ENCODE assay signal across 17 mouse cellular contexts in genomic region chr4:152253183-152253759, GRCm38 (mm10). TPM values are rescaled to one million over a fixed set of nuclear protein-coding genes. Genes with fewer than 3 reads are reported as not detected.
DNase-seq lines count a peak whose midpoint lies in the region; ATAC-seq and TF ChIP-seq lines count a peak whose summit lies in the region.
"Had no signal": no experiment of that assay in that cellular context is flagged by ENCODE, and none has a peak within 500 bp of the region (broad histone marks: within the 10 kb centered on the region; RNA-seq: fewer than 3 reads in every experiment).

No protein-coding gene starts in this region.

- H3K9me3 ChIP-seq in hindbrain, embryonic 12.5 days (replicated peaks): no peaks in the 10 kb centered on the region
- H3K9me3 ChIP-seq in hindbrain, postnatal 0 days (ENCODE audit: low read length): no peaks in the 10 kb centered on the region
- H3K9me3 ChIP-seq in lung, postnatal 0 days (ENCODE audit: low read length): no peaks in the 10 kb centered on the region
- H3K9me3 ChIP-seq: lung, embryonic 15.5 days had no signal

- intact Hi-C loops in gastrocnemius, adult 2 months (cut with DNase I): no loop called here
- intact Hi-C loops in gastrocnemius, postnatal 36 days (cut with DNase I): no loop called here
- intact Hi-C loops in left cerebral cortex, postnatal 25 days (cut with DNase I): no loop called here

- peak overlapping the region; percentile 23; the same call in 1 of the 2 replicates for H3K9ac ChIP-seq in hindbrain, embryonic 12.5 days
- H3K9ac ChIP-seq in hindbrain, postnatal 0 days (replicated peaks; ENCODE audit: low read length): no peak overlapping the region
- no peak overlapping the region for H3K9ac ChIP-seq in lung, postnatal 0 days (replicated peaks; ENCODE audit: low read depth)
- H3K9ac ChIP-seq: lung, embryonic 15.5 days had no signal

- TF ChIP-seq EP300 in lung, postnatal 0 days (IDR thresholded peaks at IDR 0.05): no peak

- H3K4me3 ChIP-seq in gastrocnemius, adult 2 months: no peak overlapping the region
- no peak overlapping the region for H3K4me3 ChIP-seq in hindbrain, embryonic 12.5 days
- H3K4me3 ChIP-seq in hindbrain, postnatal 0 days (ENCODE audit: low read length): no peak overlapping the region
- H3K4me3 ChIP-seq in lung, postnatal 0 days (ENCODE audit: low read depth, low read length): no peak overlapping the region
- H3K4me3 ChIP-seq: lung, embryonic 15.5 days had no signal

- ATAC-seq in hindbrain, embryonic 12.5 days (ENCODE audit: low FRiP score): no peak
- ATAC-seq in hindbrain, postnatal 0 days: no peak
- peak; percentile 29; the same call in 1 of the 2 replicates for ATAC-seq in lung, postnatal 0 days
- ATAC-seq: forebrain, embryonic 16.5 days had no signal

- H3K4me1 ChIP-seq in hindbrain, embryonic 12.5 days: peaks cover 8% of the 10 kb centered on the region; the same call in 1 of the 2 replicates
- no peaks in the 10 kb centered on the region; the same call in 1 of the 2 replicates for H3K4me1 ChIP-seq in hindbrain, postnatal 0 days (ENCODE audit: insufficient read depth, low read length)
- no peaks in the 10 kb centered on the region for H3K4me1 ChIP-seq in lung, postnatal 0 days (ENCODE audit: insufficient read depth, low read depth, low read length)

- no peak for TF ChIP-seq CTCF in gastrocnemius, adult 2 months (IDR thresholded peaks at IDR 0.05)
- TF ChIP-seq CTCF in hindbrain, postnatal 0 days (IDR thresholded peaks at IDR 0.05; ENCODE audit: low read depth): no peak
- TF ChIP-seq CTCF in lung, postnatal 0 days (IDR thresholded peaks at IDR 0.05): no peak

- H3K36me3 ChIP-seq in hindbrain, embryonic 12.5 days: 0 out of 2 replicates have a peak, but pooled peaks cover 8% of the 10 kb centered on the region
- H3K36me3 ChIP-seq in hindbrain, postnatal 0 days (ENCODE audit: insufficient read depth, low read length): no peaks in the 10 kb centered on the region; the same call in 1 of the 2 replicates
- H3K36me3 ChIP-seq in lung, postnatal 0 days (ENCODE audit: insufficient read depth, low read length): no peaks in the 10 kb centered on the region; the same call in 1 of the 2 replicates
- H3K36me3 ChIP-seq: lung, embryonic 15.5 days had no signal

- 73% methylated on average over 9 of the region's 9 CpGs for WGBS in hindbrain, embryonic 12.5 days
- WGBS in hindbrain, postnatal 0 days: 67% methylated on average over 9 of the region's 9 CpGs
- 64% methylated on average over 9 of the region's 9 CpGs for WGBS in lung, postnatal 0 days

- H3K27me3 ChIP-seq in hindbrain, embryonic 12.5 days: no peaks in the 10 kb centered on the region; the same call in 1 of the 2 replicates
- no peaks in the 10 kb centered on the region for H3K27me3 ChIP-seq in hindbrain, postnatal 0 days (ENCODE audit: insufficient read depth, low read length)
- no peaks in the 10 kb centered on the region for H3K27me3 ChIP-seq in lung, postnatal 0 days (replicated peaks; ENCODE audit: insufficient read depth, low read length)
- H3K27me3 ChIP-seq: lung, embryonic 15.5 days had no signal

- peak overlapping the region; percentile 80 for H3K27ac ChIP-seq in gastrocnemius, adult 2 months
- no peak overlapping the region for H3K27ac ChIP-seq in hindbrain, embryonic 12.5 days
- H3K27ac ChIP-seq in hindbrain, postnatal 0 days: no peak overlapping the region
- no peak overlapping the region for H3K27ac ChIP-seq in lung, postnatal 0 days (ENCODE audit: low read length)
- H3K27ac ChIP-seq: lung, embryonic 15.5 days had no signal

- DNase-seq in gastrocnemius, adult 2 months: no peak
- no peak for DNase-seq in gastrocnemius, postnatal 36 days
- DNase-seq in hindbrain, postnatal 0 days (ENCODE audit: low spot score): no peak
- DNase-seq in lung, postnatal 0 days (ENCODE audit: low spot score): no peak
- DNase-seq in lung, postnatal 10 days: no peak
- DNase-seq in left cerebral cortex, postnatal 25 days (ENCODE audit: low spot score in 2 of 2): no peak
- DNase-seq: cerebellum, adult 8-10 months; gastrocnemius, postnatal 14 days; liver; right cerebral cortex, adult 18-20 months; thymus, postnatal 4 days had no signal

- H3K4me2 ChIP-seq in hindbrain, embryonic 12.5 days (replicated peaks): no peak overlapping the region
- H3K4me2 ChIP-seq in hindbrain, postnatal 0 days (ENCODE audit: low read depth, low read length): no peak overlapping the region
- H3K4me2 ChIP-seq in lung, postnatal 0 days (replicated peaks; ENCODE audit: low read depth, low read length): no peak overlapping the region
- H3K4me2 ChIP-seq: lung, embryonic 15.5 days had no signal

RNA-seq across cellular contexts. Expression of gene Gpr153, which starts 20.8 kb away (rescaled TPM):
- 1 to 10 TPM; 3.4 to 7.3 TPM for total RNA-seq in gastrocnemius, adult 2 months (2021)
- total RNA-seq in gastrocnemius, postnatal 36 days (2021): 1 to 10 TPM; 7.1 to 8.0 TPM
- polyA plus RNA-seq in hindbrain, embryonic 12.5 days (2016; fragmentation: Nextera tagmentation; extraction: Ambion mirVana): 13.1 and 16.2 TPM in 2 replicates
- 167 and 170 TPM in 2 replicates for total RNA-seq in hindbrain, postnatal 0 days (2014; rRNA removed)
- 17.1 and 19.0 TPM in 2 replicates for polyA plus RNA-seq in hindbrain, postnatal 0 days (2015; fragmentation: Nextera tagmentation; extraction: Ambion mirVana)
- 11.1 and 12.3 TPM in 2 replicates for polyA plus RNA-seq in lung, postnatal 0 days (2015; fragmentation: Nextera tagmentation; extraction: Ambion mirVana)
- total RNA-seq in left cerebral cortex, postnatal 25 days (2021): 10 to 100 TPM; 26.8 to 37.1 TPM
- total RNA-seq: megakaryocyte-erythroid progenitor cell, adult 5-6 weeks; MEL had no signal

RNA-seq across cellular contexts. Expression of gene Hes3, which starts 38.2 kb away (rescaled TPM):
- total RNA-seq in gastrocnemius, adult 2 months (2021): not detected
- not detected for total RNA-seq in gastrocnemius, postnatal 36 days (2021)
- polyA plus RNA-seq in hindbrain, embryonic 12.5 days (2016; fragmentation: Nextera tagmentation; extraction: Ambion mirVana): 1.2 and 2.1 TPM in 2 replicates
- total RNA-seq in hindbrain, postnatal 0 days (2014; rRNA removed): 0.26 and 0.40 TPM in 2 replicates
- polyA plus RNA-seq in hindbrain, postnatal 0 days (2015; fragmentation: Nextera tagmentation; extraction: Ambion mirVana): 0.15 and 0.19 TPM in 2 replicates
- not detected in 2 replicates for polyA plus RNA-seq in lung, postnatal 0 days (2015; fragmentation: Nextera tagmentation; extraction: Ambion mirVana)
- under 1 TPM; 0.30 to 0.37 TPM for total RNA-seq in left cerebral cortex, postnatal 25 days (2021)
- total RNA-seq: gastrocnemius, postnatal 14 days; left cerebral cortex, adult 18-20 months; megakaryocyte-erythroid progenitor cell, adult 5-6 weeks; MEL had no signal
- polyA plus RNA-seq: forebrain, embryonic 16.5 days; lung, embryonic 15.5 days had no signal

RNA-seq across cellular contexts. Expression of gene Icmt, which starts 43.8 kb away (rescaled TPM):
- total RNA-seq in gastrocnemius, adult 2 months (2021): 10 to 100 TPM; 18.1 to 19.3 TPM
- 10 to 100 TPM; 14.4 to 17.3 TPM for total RNA-seq in gastrocnemius, postnatal 36 days (2021)
- 25.3 and 25.6 TPM in 2 replicates for polyA plus RNA-seq in hindbrain, embryonic 12.5 days (2016; fragmentation: Nextera tagmentation; extraction: Ambion mirVana)
- 35.3 and 42.6 TPM in 2 replicates for total RNA-seq in hindbrain, postnatal 0 days (2014; rRNA removed)
- polyA plus RNA-seq in hindbrain, postnatal 0 days (2015; fragmentation: Nextera tagmentation; extraction: Ambion mirVana): 15.9 and 16.4 TPM in 2 replicates
- polyA plus RNA-seq in lung, postnatal 0 days (2015; fragmentation: Nextera tagmentation; extraction: Ambion mirVana): 16.9 and 18.9 TPM in 2 replicates
- total RNA-seq in left cerebral cortex, postnatal 25 days (2021): 10 to 100 TPM; 50.9 to 56.7 TPM
